Mouse (Mus musculus) CH12.LX (cell line): Measurements from ENCODE around the gene Endod1. TPM values are rescaled to one million over a fixed set of nuclear protein-coding genes. Genes with fewer than 3 reads are reported as not detected.
A peak's percentile ranks its signal among the peaks of the same experiment; 100 is the strongest.

ENCODE experiments used
- DNase-seq: peaks from one replicate; pipeline ENCODE4 v3.0.0-alpha.2; 2013; ENCODE audit errors: extremely low read depth
- H3K27ac ChIP-seq: 2 replicates; pipeline ENCODE4 v1.5.1; 2012; ENCODE audit warnings: low read depth, mild to moderate bottlenecking, control low read depth, moderate library complexity; ENCODE audit not compliant: insufficient read depth
- H3K27me3 ChIP-seq: replicated peaks from 2 replicates; pipeline ENCODE3; 2012; ENCODE audit warnings: inconsistent platforms
- H3K36me3 ChIP-seq, 2 experiments: replicated peaks in 1 of 2; 2 replicates each; pipeline versions ENCODE3 to v1.6.1; 2012; ENCODE audit warnings: inconsistent platforms in 1 of 2, low read length in 1 of 2, mild to moderate bottlenecking in 1 of 2, mixed read lengths in 1 of 2, moderate library complexity in 1 of 2; ENCODE audit not compliant: control insufficient read depth in 1 of 2, insufficient read depth in 1 of 2
- H3K4me1 ChIP-seq, 2 experiments: 2 replicates each; pipeline ENCODE4 v1.6.1; 2012; ENCODE audit warnings: inconsistent platforms in 1 of 2, moderate library complexity in 1 of 2; ENCODE audit not compliant: insufficient read depth in 2 of 2, control insufficient read depth in 1 of 2
- H3K4me2 ChIP-seq: 2 replicates; pipeline ENCODE4 v1.6.1; 2012; ENCODE audit warnings: low read depth, mild to moderate bottlenecking, control low read depth; ENCODE audit not compliant: poor library complexity, insufficient read depth, severe bottlenecking
- H3K4me3 ChIP-seq, 3 experiments: fragments of 150-350 bp in 1 of 3; sonication (generic) in 1 of 3; replicated peaks in 1 of 3; 2 replicates each; pipeline versions ENCODE3 to v1.5.1; 2011 to 2012; ENCODE audit warnings: low read depth in 2 of 3, low read length in 2 of 3, mild to moderate bottlenecking in 2 of 3, moderate library complexity in 2 of 3, control low read depth in 1 of 3, improper control_type of control experiment in 1 of 3, inconsistent platforms in 1 of 3, mixed read lengths in 1 of 3; ENCODE audit not compliant: poor library complexity in 1 of 3
- H3K79me2 ChIP-seq: replicated peaks from 2 replicates; pipeline ENCODE4 v1.6.1; 2012; ENCODE audit warnings: mild to moderate bottlenecking, moderate library complexity; ENCODE audit not compliant: control insufficient read depth, poor library complexity, insufficient read depth, severe bottlenecking; ENCODE audit errors: extremely low read depth
- H3K9ac ChIP-seq: 2 replicates; pipeline ENCODE4 v1.6.1; 2012; ENCODE audit warnings: low read depth, mild to moderate bottlenecking, control low read depth, moderate library complexity; ENCODE audit not compliant: insufficient read depth
- H3K9me3 ChIP-seq: replicated peaks from 2 replicates; pipeline ENCODE3; 2012; ENCODE audit warnings: low read length, inconsistent platforms, mixed read lengths
- BHLHE40 ChIP-seq: IDR thresholded peaks from 2 replicates; pipeline ENCODE4 v1.6.1; 2011; ENCODE audit warnings: mild to moderate bottlenecking, low read depth, low read length, improper control_type of control experiment
- CTCF ChIP-seq, 2 experiments: IDR thresholded peaks in 1 of 2; conservative IDR thresholded peaks in 1 of 2; 2 replicates each; pipeline ENCODE4 v1.5.1; 2011 to 2012; ENCODE audit warnings: low read depth in 2 of 2, low read length in 2 of 2, improper control_type of control experiment in 1 of 2, inconsistent platforms in 1 of 2, mild to moderate bottlenecking in 1 of 2, moderate library complexity in 1 of 2
- E2F4 ChIP-seq: IDR thresholded peaks from 2 replicates; pipeline ENCODE4 v1.6.1; 2011; ENCODE audit warnings: low read depth, low read length, improper control_type of control experiment; ENCODE audit not compliant: insufficient replicate concordance
- EP300 ChIP-seq: IDR thresholded peaks from 2 replicates; pipeline ENCODE4 v1.6.1; 2011; ENCODE audit warnings: low read length, improper control_type of control experiment
- ETS1 ChIP-seq: conservative IDR thresholded peaks from 2 replicates; pipeline ENCODE4 v1.6.1; 2012; ENCODE audit warnings: low read depth, mild to moderate bottlenecking, inconsistent platforms, low read length, improper control_type of control experiment, moderate library complexity
- IRF4 ChIP-seq: IDR thresholded peaks from 2 replicates; pipeline ENCODE4 v1.6.1; 2014; ENCODE audit warnings: low read depth, mild to moderate bottlenecking, inconsistent platforms, low read length, improper control_type of control experiment
- JUN ChIP-seq: IDR thresholded peaks from 2 replicates; pipeline ENCODE4 v1.6.1; 2011; ENCODE audit warnings: low read depth, mild to moderate bottlenecking, low read length, improper control_type of control experiment, moderate library complexity; ENCODE audit not compliant: insufficient read depth
- JUND ChIP-seq: conservative IDR thresholded peaks from 2 replicates; pipeline ENCODE4 v1.6.1; 2011; ENCODE audit warnings: low read depth, low read length, improper control_type of control experiment
- MAX ChIP-seq: IDR thresholded peaks from 2 replicates; pipeline ENCODE4 v1.6.1; 2011; ENCODE audit warnings: low read length, improper control_type of control experiment
- MXI1 ChIP-seq: IDR thresholded peaks from 2 replicates; pipeline ENCODE4 v1.6.1; 2011; ENCODE audit warnings: mild to moderate bottlenecking, low read depth, low read length, improper control_type of control experiment
- NELFE ChIP-seq: IDR thresholded peaks from 2 replicates; pipeline ENCODE4 v1.6.1; 2011; ENCODE audit warnings: low read depth, low read length, improper control_type of control experiment
- NRF1 ChIP-seq: IDR thresholded peaks from 2 replicates; pipeline ENCODE4 v1.6.1; 2014; ENCODE audit warnings: low read depth, mild to moderate bottlenecking, inconsistent platforms, low read length, improper control_type of control experiment, moderate library complexity
- POLR2A ChIP-seq: IDR thresholded peaks from 2 replicates; pipeline ENCODE4 v1.6.1; 2011; ENCODE audit warnings: low read depth, mild to moderate bottlenecking, improper control_type of control experiment, low read length
- POLR2AphosphoS2 ChIP-seq: IDR thresholded peaks from 2 replicates; pipeline ENCODE4 v1.6.1; 2011; ENCODE audit warnings: low read depth, low read length, improper control_type of control experiment
- SIN3A ChIP-seq: IDR thresholded peaks from 2 replicates; pipeline ENCODE4 v1.6.1; 2012; ENCODE audit warnings: low read length, improper control_type of control experiment, inconsistent platforms
- TBP ChIP-seq: conservative IDR thresholded peaks from 2 replicates; pipeline ENCODE4 v1.6.1; 2011; ENCODE audit warnings: low read depth, low read length, improper control_type of control experiment
- ZKSCAN1 ChIP-seq: IDR thresholded peaks from 2 replicates; pipeline ENCODE4 v1.6.1; 2012; ENCODE audit warnings: low read depth, inconsistent platforms, low read length, improper control_type of control experiment, borderline replicate concordance
- dilution Hi-C: fragments of 300-500 bp; cut with MboI; formaldehyde crosslinking; loops from 2 replicates; pipeline ENCODE4 v1.14.3; 2020; ENCODE audit warnings: low sequenced_read_pairs; ENCODE audit not compliant: extremely low pct_unique_long_range_greater_than_20kb, extremely low pct_ligation_motif_present
- in situ Hi-C: fragments of 300-500 bp; cut with MboI; formaldehyde crosslinking; loops from 3 replicates; pipeline ENCODE4 v1.14.3; 2019; ENCODE audit warnings: low sequenced_read_pairs, low pct_ligation_motif_present, low pct_unique_long_range_greater_than_20kb, mixed read lengths
- polyA plus RNA-seq: library from polyadenylated mRNA; unstranded; fragments of >175 nt; gene quantifications from 2 replicates; pipeline ENCODE4 v1.2.1, GENCODE M21; 2012; ENCODE audit warnings: low read depth; ENCODE audit not compliant: insufficient read length
- total RNA-seq, 2 experiments: library from RNA; depleted of rRNA; stranded (reverse); fragments of 300-350 nt in 1 of 2; fragments of >200 nt in 1 of 2; gene quantifications; 2 replicates each; pipeline ENCODE4 v1.2.3; 2012 to 2014

Endod1 gene
- total and polyA plus RNA-seq, 3 experiments: 1.6 to 4.6 (median 3.0) TPM

DNA sequence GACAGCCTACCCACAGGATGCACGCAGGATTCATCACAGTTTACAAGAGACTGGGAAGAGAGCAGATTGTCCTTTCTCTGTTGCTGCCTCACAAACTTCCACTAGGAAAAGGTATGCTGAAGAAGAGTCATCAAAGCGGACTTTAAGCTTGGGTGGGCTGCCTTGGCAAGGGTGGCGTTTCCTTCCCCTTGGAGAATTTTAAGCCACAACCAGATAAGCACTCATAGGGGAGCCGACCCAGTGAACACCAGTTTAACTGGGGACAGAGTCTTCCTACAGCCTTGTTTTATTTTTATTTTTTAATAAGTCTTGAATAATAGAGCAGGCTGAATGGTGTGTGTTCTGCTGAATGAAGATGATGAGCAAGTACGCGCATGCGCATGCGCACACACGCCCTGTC lies 16.6 kb downstream of the Endod1 start (continued):
- no peak for TF ChIP-seq CTCF (conservative IDR thresholded peaks at IDR 0.05 in 1 of 2, IDR thresholded peaks at IDR 0.05 in 1 of 2; ENCODE audit: low read depth in 2 of 2, low read length in 2 of 2)

DNA sequence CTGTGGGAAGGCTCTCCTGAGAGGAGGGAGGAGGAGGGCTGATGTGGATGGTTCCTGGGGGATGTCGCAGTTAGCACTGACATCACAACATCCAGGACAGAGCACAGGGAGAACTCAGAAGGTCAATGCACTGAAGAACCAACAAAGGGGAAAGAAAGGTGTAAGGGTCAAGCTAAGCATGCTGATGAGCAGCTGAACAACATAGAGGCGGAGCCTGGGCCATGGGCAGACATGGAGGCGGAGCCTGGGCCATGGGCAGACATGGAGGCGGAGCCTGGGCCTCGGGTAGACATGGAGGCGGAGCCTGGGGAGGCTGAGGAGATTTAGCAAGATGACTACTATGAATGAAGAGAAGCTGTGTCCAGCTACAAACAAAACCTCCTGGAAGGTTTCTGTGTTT lies 17.8 kb downstream of the Endod1 start:
- H3K36me3 ChIP-seq: no peaks in the 10 kb centered on the region
- dilution Hi-C loops: no loop called here
- H3K4me1 ChIP-seq: peaks cover 10 to 47% of the 10 kb centered on the region in 2 experiments
- H3K27me3 ChIP-seq: no peaks in the 10 kb centered on the region
- DNase-seq: peak; percentile 43
- H3K4me3 ChIP-seq: no peak overlapping the region
- no peak overlapping the region for H3K27ac ChIP-seq
- in situ Hi-C loops: no loop called here
- no peak for TF ChIP-seq SIN3A
- TF ChIP-seq NELFE: no peak
- TF ChIP-seq MAX: no peak
- TF ChIP-seq NRF1: no peak
- no peak for TF ChIP-seq MXI1
- no peak for TF ChIP-seq E2F4
- no peak for TF ChIP-seq POLR2A
- TF ChIP-seq TBP: no peak
- no peak for TF ChIP-seq ZKSCAN1
- TF ChIP-seq JUND: no peak
- TF ChIP-seq POLR2AphosphoS2: no peak
- H3K4me2 ChIP-seq: no peak overlapping the region
- no peaks in the 10 kb centered on the region for H3K9me3 ChIP-seq
- no peak overlapping the region for H3K9ac ChIP-seq
- no peaks in the 10 kb centered on the region for H3K79me2 ChIP-seq

DNA sequence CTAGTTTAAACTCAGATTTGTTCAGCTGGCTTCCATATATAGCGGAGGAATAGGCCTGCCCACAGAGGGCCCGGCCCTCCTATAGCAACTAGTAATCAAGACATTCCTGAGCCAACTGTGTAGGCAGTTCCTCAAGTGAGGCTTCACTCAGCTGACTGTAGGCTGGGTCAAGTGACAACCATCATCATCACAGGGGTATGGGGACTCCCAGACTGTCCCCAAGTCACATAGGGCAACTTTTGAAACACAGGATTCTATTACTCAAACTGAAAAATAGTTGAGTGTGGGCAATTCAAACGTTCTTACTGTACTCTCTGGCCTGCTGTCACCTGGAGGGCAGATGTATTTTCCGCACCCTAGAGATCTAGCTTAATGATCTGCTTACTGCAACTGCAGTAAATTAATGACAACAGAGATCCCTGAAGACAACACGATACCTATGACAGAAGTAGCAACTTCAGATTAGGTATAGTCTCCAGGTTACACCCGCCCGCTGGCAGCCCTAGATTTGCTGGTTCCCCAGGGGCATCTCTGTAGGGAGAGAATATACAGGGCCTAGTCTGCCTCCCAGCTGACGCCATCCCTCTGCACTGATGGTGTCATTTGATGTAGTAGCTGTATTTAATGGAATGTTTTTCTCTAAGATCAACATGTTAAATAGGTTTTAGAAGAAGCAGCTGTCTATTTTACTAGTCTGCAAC lies 19.1 kb downstream of the Endod1 start:
- H3K4me1 ChIP-seq: peaks cover 10 to 47% of the 10 kb centered on the region in 2 experiments
- no peaks in the 10 kb centered on the region for H3K79me2 ChIP-seq
- no peaks in the 10 kb centered on the region for H3K9me3 ChIP-seq
- H3K4me3 ChIP-seq: no peak overlapping the region
- in situ Hi-C loops (no loop called here), dilution Hi-C loops (no loop called here)
- TF ChIP-seq JUN (no peak), EP300 (0 out of 2 replicates have a peak, but pooled peaks have one; percentile 26), ETS1 (peak; percentile 58), BHLHE40 (peak; percentile 58), IRF4 (peak; percentile 25; the same call in 1 of the 2 replicates), MXI1 (no peak)
- H3K27ac ChIP-seq: no peak overlapping the region
- H3K4me2 ChIP-seq: no peak overlapping the region
- peak; percentile 13 for DNase-seq
- H3K27me3 ChIP-seq: no peaks in the 10 kb centered on the region
- peaks cover 0 to 2% of the 10 kb centered on the region in 2 experiments for H3K36me3 ChIP-seq
- H3K9ac ChIP-seq: no peak overlapping the region
